Mouse (Mus musculus) embryonic stem cell, embryonic (primary cell): Measurements from ENCODE around the gene Tsc22d1.

Experiments used
- CTCF ChIA-PET, 4 experiments: fragments of 300-600 bp in 2 of 4; fragments of 350-600 bp in 2 of 4; sonication (Branson Sonifier 250); formaldehyde crosslinking; loops; one replicate each; lab custom pipeline; 2022; ENCODE audit warnings: inconsistent platforms in 2 of 4; lab: Charles Lee
- POLR2A ChIA-PET, 4 experiments: fragments of 300-600 bp in 2 of 4; fragments of 350-600 bp in 2 of 4; sonication (Branson Sonifier 250); formaldehyde crosslinking; loops; one replicate each; lab custom pipeline; 2022; ENCODE audit warnings: antibody characterized with exemption in 4 of 4, inconsistent platforms in 1 of 4; lab: Charles Lee

Tsc22d1 gene

DNA sequence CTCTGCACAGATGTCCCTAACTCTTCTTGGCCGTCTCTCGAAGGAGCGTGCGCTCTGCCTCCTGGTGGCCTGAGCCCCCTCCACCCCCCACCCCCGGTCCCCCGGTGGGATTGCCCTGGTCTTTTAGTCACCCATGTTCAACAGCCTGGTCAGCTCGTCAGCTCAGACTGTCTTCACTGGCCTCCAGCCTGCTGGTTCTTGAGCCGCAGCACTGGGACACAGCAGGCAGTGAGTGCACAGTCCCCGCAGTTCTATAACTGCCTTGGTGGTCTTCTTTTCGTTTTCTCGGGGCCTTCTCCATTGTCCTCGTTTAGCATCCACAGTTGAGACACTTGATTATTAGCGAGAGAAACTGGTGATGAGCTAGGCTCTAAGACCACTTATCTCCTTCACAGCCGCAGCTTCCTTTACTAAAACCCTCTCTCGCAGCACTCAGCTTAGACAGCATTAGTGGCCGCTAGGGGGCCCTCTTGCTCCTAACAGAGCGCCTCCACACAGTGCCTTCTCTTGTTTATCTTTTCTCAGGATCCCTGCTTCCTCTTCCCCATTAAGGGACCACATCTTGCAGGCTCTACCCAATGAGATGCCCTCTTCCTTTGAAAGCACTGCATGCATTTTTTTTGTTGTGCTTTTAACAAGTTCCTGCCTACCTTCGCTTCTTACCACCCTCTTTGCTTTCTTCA, 52.0 kb downstream of the Tsc22d1 start:
- POLR2A ChIA-PET = interaction anchor here (0.5 to 2.7 kb wide), 32 partner anchors 8 to 779 kb away, joined by 3 to 18 read pairs (median 3); partner anchors contain the start of gene Tsc22d1 (in 2 of the 4)
- CTCF ChIA-PET = interaction anchor here (0.6 to 1.7 kb wide), 40 partner anchors 8 to 638 kb away, joined by 3 to 11 read pairs (median 4); partner anchors contain the start of gene Tsc22d1 (in 1 of the 4)

DNA sequence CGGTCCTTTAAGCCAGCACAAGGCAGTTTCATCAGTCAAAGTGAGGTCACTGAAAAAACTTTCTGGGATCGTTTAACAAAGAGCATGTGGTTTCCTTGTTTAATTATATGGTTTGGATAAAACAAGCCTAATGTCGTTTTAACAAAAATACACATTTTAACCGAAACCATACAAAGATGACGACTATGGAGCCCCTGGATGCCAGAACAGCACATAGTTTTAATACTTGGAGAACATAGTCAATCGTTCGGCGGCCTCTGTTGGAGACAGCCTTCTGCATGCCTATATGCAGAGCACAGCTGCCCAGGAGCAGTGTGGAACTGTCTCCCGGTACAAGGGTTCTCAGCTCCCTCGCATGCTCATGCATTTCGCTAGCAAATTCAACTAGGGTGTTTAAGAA, 53.2 kb downstream of the Tsc22d1 start:
- ChIA-PET POLR2A (interaction anchor here in 3 of 4 experiments (1.0 to 2.7 kb wide), 13 partner anchors 10 to 297 kb away, joined by 3 to 18 read pairs (median 5); partner anchors contain the start of gene Tsc22d1 (in 1 of the 3)), CTCF (interaction anchor here in 2 of 4 experiments (0.6 to 1.7 kb wide), 4 partner anchors 38 to 280 kb away, joined by 4 to 8 read pairs (median 4); no protein-coding TSS in a partner anchor)

DNA sequence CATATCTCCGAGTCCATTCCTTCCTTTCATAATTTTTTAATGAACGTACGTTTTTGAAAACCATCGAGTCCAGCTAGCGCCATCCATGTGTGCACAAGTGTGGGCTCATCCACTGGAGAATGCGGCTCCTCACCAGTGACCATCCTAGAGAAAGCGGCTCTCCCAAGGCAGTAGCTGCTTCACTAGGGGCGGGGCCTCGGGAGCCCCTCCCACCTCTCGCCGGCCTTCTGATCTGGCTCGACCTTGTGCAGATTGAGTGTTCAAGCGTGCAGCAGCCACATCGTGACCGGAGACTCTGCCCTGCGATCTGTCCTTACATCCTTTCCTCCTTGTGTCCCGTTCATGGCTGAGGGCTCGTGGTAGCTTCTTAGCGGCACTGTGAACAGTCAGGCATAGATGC, 56.5 kb downstream of the Tsc22d1 start:
- POLR2A ChIA-PET = interaction anchor here in 3 of 4 experiments (0.5 to 1.7 kb wide), 29 partner anchors 8 to 519 kb away, joined by 3 to 12 read pairs (median 3); partner anchors contain the start of gene Tsc22d1 (in 1 of the 3)

DNA sequence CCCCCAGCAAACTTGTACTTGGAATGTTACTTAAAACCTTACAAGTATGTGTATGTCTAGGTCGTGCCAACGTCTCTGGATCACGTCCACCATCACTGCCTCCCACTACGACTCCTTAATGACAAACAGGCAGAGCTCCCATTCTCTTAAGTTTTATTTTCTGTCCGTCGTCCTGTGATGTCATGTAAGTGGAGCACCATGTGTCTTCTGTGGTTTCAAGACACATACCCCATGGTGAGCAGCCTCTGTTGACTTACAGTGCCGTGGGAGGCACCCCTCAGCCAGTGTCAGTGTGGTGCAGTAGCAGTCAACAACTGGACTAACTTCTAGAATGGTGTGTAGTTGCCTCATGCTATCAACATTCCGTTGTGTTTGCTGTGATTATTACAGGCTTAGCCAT, 57.7 kb downstream of the Tsc22d1 start:
- CTCF ChIA-PET = interaction anchor here (0.6 to 2.4 kb wide), 11 partner anchors 11 to 1422 kb away, joined by 3 to 14 read pairs (median 4); no protein-coding TSS in a partner anchor
- POLR2A ChIA-PET = interaction anchor here in 3 of 4 experiments (0.5 to 3.0 kb wide), 19 partner anchors 9 to 536 kb away, joined by 3 to 23 read pairs (median 3); partner anchors contain the start of gene Tsc22d1 (in 1 of the 3)

More for the DNA sequence above, 56.5 kb downstream of the Tsc22d1 start:
- CTCF ChIA-PET = interaction anchor here in 2 of 4 experiments (0.6 to 1.6 kb wide), 8 partner anchors 8 to 540 kb away, joined by 3 to 5 read pairs (median 3); no protein-coding TSS in a partner anchor

DNA sequence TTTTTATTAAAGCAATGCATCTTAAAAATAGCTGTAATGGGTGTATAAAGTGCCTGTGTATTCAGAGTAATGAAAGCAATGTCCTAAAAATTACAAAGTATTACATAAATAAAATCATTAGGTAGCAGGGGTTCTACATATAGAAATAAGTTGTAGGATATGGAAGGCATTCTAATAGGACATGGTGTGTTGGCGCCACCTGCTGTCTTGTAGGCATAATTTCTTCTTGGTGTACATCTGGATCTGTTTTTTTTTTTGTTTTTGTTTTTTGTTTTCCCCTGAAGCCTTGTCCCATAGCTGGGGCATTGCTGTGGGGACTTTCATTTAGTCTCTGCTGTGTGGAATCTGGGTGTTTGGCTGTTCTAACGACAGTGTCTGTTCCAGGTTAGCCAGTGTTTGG, 58.6 kb downstream of the Tsc22d1 start:
- CTCF ChIA-PET = interaction anchor here (0.6 to 2.4 kb wide), 43 partner anchors 8 to 1491 kb away, joined by 3 to 14 read pairs (median 4); partner anchors contain the start of gene Gpalpp1 (in 1 of the 4)
- POLR2A ChIA-PET = interaction anchor here (0.6 to 3.0 kb wide), 30 partner anchors 8 to 556 kb away, joined by 3 to 23 read pairs (median 5); partner anchors contain the start of gene Tsc22d1 (in 1 of the 4)

DNA sequence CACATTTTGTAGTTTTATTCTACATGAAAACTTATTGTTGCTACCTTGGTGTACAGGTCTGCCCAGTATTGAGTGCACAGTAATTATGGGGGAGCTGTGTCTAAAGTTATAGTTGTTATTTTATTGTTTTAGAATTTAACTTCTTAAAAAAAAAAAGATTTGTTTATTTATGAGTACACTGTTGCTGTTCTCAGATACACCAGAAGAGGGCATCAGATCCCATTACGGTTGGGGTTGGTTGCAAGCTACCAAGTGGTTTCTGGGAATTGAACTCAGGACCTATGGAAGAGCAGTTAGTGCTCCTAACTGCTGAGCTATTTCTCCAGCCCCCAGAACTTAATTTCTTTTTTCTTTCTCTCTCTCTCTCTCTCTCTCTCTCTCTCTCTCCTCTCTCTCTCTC, 59.4 kb downstream of the Tsc22d1 start:
- POLR2A ChIA-PET = interaction anchor here (0.6 to 3.0 kb wide), 33 partner anchors 9 to 563 kb away, joined by 3 to 23 read pairs (median 5); partner anchors contain the start of genes Lacc1 (in 1 of the 4) and Tsc22d1 (in 1 of the 4)

DNA sequence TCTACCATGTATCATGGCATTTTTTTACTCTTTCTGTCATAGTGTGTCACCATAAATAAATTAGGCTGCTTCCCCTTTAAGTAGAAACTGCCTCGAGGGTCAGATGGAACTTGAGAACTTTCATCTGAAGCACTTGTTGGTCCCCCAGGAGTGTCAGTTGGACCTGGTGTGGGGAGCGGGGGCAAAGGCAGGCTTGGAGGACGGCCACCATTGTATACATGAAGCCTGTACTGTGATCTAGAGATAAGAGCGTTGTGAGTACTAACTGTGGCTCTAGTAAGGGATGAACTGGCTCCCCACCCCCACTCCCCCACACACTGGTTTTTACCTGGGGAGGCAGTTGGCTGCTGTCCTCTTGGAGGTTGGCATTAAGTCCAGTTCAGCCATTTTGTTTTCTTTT, 62.0 kb downstream of the Tsc22d1 start:
- CTCF ChIA-PET = interaction anchor here in 1 of 4 experiments (1.4 kb wide), 1 partner anchor 12 kb away, joined by 3 read pairs; no protein-coding TSS in a partner anchor

More for the DNA sequence above, 59.4 kb downstream of the Tsc22d1 start:
- CTCF ChIA-PET = interaction anchor here (0.5 to 2.4 kb wide), 54 partner anchors 9 to 1492 kb away, joined by 3 to 14 read pairs (median 4); partner anchors contain the start of gene Gpalpp1 (in 1 of the 4)

DNA sequence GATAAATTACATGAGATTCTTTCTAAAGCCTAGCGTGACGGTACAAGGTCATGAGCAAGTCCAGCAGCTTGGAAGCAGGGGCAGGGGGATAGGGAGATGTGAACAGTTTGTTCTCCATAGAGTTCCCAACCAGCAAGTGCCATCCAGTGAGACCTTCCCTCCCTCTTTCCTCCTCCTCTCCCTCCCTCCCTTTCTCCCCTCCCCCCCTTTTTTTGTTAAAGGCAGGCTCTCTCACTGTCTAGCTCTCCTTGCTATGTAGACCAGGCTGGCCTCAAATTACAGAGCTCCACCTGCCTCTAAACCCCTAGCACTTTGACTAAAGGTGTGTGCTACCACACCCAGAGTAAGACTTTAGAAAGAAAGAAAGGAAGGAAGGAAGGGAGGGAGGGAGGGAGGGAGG, 63.3 kb downstream of the Tsc22d1 start:
- CTCF ChIA-PET = interaction anchor here (0.6 to 1.4 kb wide), 7 partner anchors 9 to 355 kb away, joined by 3 to 14 read pairs (median 3); no protein-coding TSS in a partner anchor
- POLR2A ChIA-PET = interaction anchor here (0.6 to 24.0 kb wide), 34 partner anchors 8 to 1299 kb away, joined by 3 to 890 read pairs (median 4); partner anchors contain the start of gene Tsc22d1 (in 1 of the 4)

More for the DNA sequence above, 62.0 kb downstream of the Tsc22d1 start:
- POLR2A ChIA-PET = interaction anchor here in 2 of 4 experiments (0.7 to 24.0 kb wide), 7 partner anchors 18 to 532 kb away, joined by 3 to 890 read pairs (median 5); partner anchors contain the start of gene Tsc22d1 (in 1 of the 2)

DNA sequence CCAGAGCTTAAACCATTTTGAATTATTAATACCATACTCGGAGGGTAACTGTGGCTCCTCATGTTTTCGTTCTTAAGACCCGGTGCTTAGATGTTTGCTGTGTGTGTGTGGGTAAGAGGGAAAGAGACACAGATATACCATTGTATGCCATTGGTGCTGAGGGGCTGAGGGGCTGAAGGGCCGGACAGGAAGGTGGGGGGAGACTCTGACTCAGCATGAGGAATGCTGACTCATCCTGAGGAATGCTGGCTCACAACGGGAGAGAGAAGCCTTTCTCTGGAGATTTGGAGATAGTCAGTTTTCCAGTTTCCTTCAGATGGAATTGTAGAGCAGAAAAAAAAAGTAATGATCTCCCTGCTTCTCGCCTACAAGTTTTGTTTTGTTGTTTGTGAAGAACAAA, 63.9 kb downstream of the Tsc22d1 start:
- ChIA-PET CTCF (interaction anchor here in 3 of 4 experiments (0.6 to 1.7 kb wide), 8 partner anchors 10 to 534 kb away, joined by 3 to 14 read pairs (median 7); no protein-coding TSS in a partner anchor), POLR2A (interaction anchor here (0.6 to 24.0 kb wide), 34 partner anchors 9 to 1300 kb away, joined by 3 to 890 read pairs (median 4); partner anchors contain the start of gene Tsc22d1 (in 1 of the 4))

DNA sequence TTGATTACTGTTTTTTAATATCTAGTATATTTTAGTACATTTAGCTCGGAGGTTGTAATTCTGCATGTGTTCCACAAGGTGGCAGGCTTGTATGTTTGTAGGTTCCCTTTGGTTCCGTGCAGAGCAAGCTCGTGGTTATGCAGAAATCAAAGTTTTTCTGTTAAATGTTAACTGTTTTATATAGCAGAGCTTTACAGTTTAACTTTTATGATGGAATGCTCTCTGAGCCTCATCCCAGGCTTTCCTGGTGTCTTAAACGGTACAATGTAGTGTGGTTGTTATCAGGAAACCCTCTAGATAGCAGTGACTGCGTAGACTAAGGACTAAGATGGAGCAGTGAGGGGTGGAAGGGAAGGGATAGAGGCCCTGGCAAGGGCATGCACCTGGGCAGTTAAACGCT, 65.1 kb downstream of the Tsc22d1 start:
- CTCF ChIA-PET = interaction anchor here (0.5 to 1.7 kb wide), 46 partner anchors 8 to 1874 kb away, joined by 3 to 37 read pairs (median 4); no protein-coding TSS in a partner anchor

DNA sequence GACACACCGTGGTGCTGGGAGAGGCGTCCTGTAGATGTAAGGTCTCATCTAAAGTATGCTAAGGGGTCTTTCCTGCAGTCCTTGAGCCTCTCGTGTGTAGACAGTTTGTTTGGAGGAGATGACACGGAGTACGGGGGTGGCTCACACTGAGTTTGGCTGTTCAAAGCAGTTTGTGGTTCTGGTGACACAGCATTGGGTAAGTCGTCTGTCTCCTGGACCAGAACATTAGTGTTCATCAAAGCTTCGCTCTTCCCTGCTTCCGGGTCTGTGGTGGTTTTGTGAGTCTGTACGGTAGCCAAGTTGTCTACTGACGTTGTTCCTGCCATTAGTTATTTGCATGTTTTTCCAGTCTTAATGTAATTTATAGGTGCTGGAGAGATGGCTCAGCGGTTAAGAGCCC, 65.7 kb downstream of the Tsc22d1 start:
- CTCF ChIA-PET = interaction anchor here in 3 of 4 experiments (1.1 to 1.3 kb wide), 5 partner anchors 10 to 528 kb away, joined by 3 to 5 read pairs (median 3); no protein-coding TSS in a partner anchor
- POLR2A ChIA-PET = interaction anchor here in 3 of 4 experiments (0.9 to 24.0 kb wide), 17 partner anchors 8 to 524 kb away, joined by 3 to 890 read pairs (median 9); no protein-coding TSS in a partner anchor

More for the DNA sequence above, 65.1 kb downstream of the Tsc22d1 start:
- POLR2A ChIA-PET = interaction anchor here (0.5 to 24.0 kb wide), 37 partner anchors 8 to 532 kb away, joined by 3 to 890 read pairs (median 5); partner anchors contain the start of gene Tsc22d1 (in 1 of the 4)

DNA sequence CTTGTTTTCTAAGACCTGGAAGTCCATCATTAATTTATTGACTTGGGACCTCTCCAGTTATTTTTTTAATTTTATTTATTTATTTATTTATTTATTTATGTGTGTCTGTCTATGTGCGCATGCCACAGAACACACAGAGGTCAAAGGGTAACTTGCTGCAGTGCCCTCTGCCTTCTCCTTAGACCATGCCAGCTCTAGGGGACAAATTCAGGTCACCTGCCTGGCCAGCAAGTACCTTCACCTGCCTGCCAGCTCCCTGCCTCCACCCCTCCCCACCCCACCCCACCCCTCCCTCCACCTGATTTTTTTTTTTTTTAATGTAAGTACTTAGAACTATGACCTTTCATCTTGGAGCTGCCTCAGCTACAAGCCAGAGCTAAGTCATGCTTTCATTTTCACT, 68.9 kb downstream of the Tsc22d1 start:
- ChIA-PET CTCF (no interaction called here), POLR2A (interaction anchor here in 3 of 4 experiments (0.6 to 24.0 kb wide), 14 partner anchors 11 to 1999 kb away, joined by 3 to 890 read pairs (median 6); no protein-coding TSS in a partner anchor)

DNA sequence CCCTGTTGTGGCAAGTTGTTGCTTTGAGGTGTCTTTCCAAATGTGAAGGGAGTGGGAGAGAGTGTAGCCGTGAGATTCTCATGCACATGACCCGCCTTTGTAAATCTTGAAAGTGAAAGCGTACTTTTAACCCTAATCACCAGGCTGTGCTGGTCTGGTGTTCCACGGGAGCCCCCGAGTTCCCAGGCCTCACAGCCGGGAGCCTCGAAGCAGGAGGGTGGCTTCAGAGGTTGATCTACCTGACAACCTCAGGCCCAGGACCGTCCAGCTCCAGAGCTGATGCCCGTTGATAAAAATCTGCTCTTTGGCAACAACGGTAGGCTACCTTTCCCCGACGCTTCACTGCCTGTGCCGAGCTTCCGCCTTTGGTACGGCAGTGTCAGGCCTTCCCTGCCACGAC, 72.8 kb downstream of the Tsc22d1 start:
- CTCF ChIA-PET = interaction anchor here in 2 of 4 experiments (0.7 to 2.0 kb wide), 3 partner anchors 8 to 323 kb away, joined by 3 to 11 read pairs (median 5); no protein-coding TSS in a partner anchor
- POLR2A ChIA-PET = interaction anchor here (0.7 to 24.0 kb wide), 42 partner anchors 8 to 517 kb away, joined by 3 to 890 read pairs (median 4); no protein-coding TSS in a partner anchor

DNA sequence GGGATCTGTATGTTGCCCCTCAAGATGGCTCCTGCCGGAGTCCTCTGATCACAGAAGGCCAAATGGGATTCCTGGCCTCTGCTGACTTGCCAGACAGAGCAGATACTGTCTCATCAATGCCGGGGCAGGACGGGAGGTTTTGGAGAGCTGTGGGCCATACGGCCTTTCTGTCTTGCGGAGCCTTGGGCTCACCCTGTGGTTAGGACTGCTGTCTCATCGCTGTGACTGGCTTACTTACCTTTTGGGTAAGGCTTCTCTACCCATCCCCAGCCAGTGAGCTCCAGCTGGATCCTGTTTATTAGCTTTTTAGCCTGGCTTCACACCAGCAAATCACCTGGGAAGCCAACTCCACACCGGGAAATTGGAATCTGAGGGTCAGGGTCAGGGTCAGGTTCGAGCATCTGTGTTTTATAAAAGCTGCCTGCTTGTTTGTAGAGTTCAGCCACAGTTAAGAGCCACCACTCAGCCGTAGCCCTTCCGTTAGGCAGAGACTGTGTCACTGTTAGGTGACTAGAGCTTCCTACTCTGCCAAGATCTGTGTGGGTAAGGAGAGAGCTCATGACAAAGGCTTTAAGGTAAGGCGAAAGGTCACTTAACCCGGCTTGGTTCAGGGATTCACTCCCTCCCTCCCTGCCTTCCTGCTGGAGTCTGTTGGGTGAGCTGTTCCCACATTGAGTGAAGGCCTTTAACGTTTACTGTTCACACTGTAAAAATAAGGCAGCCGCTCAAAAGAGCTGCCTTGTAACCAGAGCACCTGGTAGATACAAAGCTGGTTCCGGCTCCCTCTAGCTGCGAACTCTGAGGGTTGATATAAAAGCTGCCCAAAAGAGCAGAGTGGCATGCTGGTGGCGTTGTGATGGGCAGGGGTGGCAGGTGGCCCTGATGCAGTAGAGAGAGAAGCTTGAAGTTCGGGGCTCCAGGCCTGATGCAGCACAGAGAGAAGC, 73.6 kb downstream of the Tsc22d1 start:
- ChIA-PET CTCF (interaction anchor here in 3 of 4 experiments (0.7 to 2.1 kb wide), 12 partner anchors 9 to 252 kb away, joined by 3 to 19 read pairs (median 3); no protein-coding TSS in a partner anchor), POLR2A (interaction anchor here (0.6 to 24.0 kb wide), 72 partner anchors 7 to 518 kb away, joined by 3 to 890 read pairs (median 4); partner anchors contain the start of gene Tsc22d1 (in 2 of the 4))

DNA sequence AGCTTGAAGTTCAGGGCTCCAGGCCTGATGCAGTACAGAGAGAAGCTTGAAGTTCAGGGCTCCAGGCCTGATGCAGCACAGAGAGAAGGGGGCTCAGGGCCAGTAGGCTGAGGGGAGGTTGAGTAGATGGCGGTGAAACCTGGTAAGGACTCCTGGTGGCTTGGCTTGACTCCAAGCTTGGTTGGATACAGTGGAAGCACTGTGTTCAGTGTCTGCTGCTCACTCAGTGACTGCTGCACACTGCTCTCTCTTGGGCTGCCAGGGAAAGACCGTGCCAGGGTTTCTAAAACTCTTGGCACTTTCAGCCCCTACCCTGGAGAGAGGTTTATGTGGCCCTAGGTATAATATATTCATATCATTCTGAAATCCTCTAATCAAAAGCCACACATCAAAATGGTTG, 74.4 kb downstream of the Tsc22d1 start:
- CTCF ChIA-PET = interaction anchor here (0.6 to 2.1 kb wide), 12 partner anchors 9 to 458 kb away, joined by 3 to 19 read pairs (median 3); no protein-coding TSS in a partner anchor
- POLR2A ChIA-PET = interaction anchor here (0.6 to 24.0 kb wide), 48 partner anchors 6 to 517 kb away, joined by 3 to 890 read pairs (median 4); partner anchors contain the start of gene Tsc22d1 (in 2 of the 4)

DNA sequence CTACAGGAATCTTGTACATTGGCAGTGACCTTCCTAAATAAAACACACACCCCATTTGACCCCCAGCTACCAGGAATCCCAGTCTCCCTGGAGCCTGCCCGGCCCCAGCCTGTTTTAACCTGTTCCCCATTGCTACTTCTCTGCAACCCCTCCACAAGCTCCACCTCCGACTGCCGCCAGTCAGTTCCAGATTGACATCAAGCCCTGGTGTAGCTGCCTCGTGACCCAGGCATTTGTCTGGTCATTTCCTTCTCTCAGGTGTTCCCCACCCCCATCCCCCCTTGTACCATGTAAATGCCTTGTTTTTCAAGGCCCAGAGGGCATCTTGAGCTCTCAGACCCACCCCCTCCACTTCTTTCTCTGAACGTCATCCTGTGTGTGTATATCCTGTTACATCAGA, 80.3 kb downstream of the Tsc22d1 start:
- POLR2A ChIA-PET = interaction anchor here (0.5 to 24.0 kb wide), 167 partner anchors 7 to 1863 kb away, joined by 3 to 890 read pairs (median 5); partner anchors contain the start of genes Serp2 (in 2 of the 4), Tsc22d1 (in 2 of the 4), Gpalpp1 (in 1 of the 4) and Nufip1 (in 1 of the 4)
- CTCF ChIA-PET = interaction anchor here (0.5 to 1.7 kb wide), 12 partner anchors 9 to 1248 kb away, joined by 3 to 9 read pairs (median 3); no protein-coding TSS in a partner anchor
